Mouse (Mus musculus) kidney, embryonic 16.5 days (tissue): Measurements from ENCODE around the gene Slc9a5. TPM values are rescaled to one million over a fixed set of nuclear protein-coding genes. Genes with fewer than 3 reads are reported as not detected.

Source experiments
- ATAC-seq: fragments of 200-750 bp; cut with Nextera tagmentation; 2 replicates; pipeline ENCODE4 v1.8.0; 2017; ENCODE audit warnings: moderate TSS enrichment; ENCODE audit not compliant: low FRiP score, low TSS enrichment
- H3K27ac ChIP-seq: fragments of 300-500 bp; sonication (generic); 2 replicates; pipeline ENCODE4 v1.5.1; 2014; ENCODE audit warnings: low read length
- H3K27me3 ChIP-seq: fragments of 300-500 bp; sonication (generic); 2 replicates; pipeline ENCODE4 v1.6.1; 2014; ENCODE audit warnings: low read length, control low read depth, mixed read lengths; ENCODE audit not compliant: insufficient read depth
- H3K36me3 ChIP-seq: fragments of 300-500 bp; sonication (generic); 2 replicates; pipeline ENCODE4 v1.6.1; 2014; ENCODE audit warnings: low read length, control low read depth, mixed read lengths; ENCODE audit not compliant: insufficient read depth
- H3K4me1 ChIP-seq: fragments of 300-500 bp; sonication (generic); 2 replicates; pipeline ENCODE4 v1.6.1; 2014; ENCODE audit warnings: low read length, control low read depth, mixed read lengths; ENCODE audit not compliant: insufficient read depth
- H3K4me2 ChIP-seq: fragments of 300-500 bp; sonication (generic); replicated peaks from 2 replicates; pipeline ENCODE4 v1.6.1; 2014; ENCODE audit warnings: low read depth, low read length
- H3K4me3 ChIP-seq: fragments of 300-500 bp; sonication (generic); 2 replicates; pipeline ENCODE4 v1.5.1; 2014; ENCODE audit warnings: mild to moderate bottlenecking, low read length
- H3K9ac ChIP-seq: fragments of 300-500 bp; sonication (generic); replicated peaks from 2 replicates; pipeline ENCODE4 v1.6.1; 2014; ENCODE audit warnings: low read length
- H3K9me3 ChIP-seq: fragments of 300-500 bp; sonication (generic); 2 replicates; pipeline ENCODE4 v1.6.1; 2016; ENCODE audit warnings: low read length, control low read depth
- WGBS: fragments of 180-500 bp; shearing (Covaris S2); extraction: QIAGEN DNeasy Blood & Tissue Kit; methylation state at CpG from one replicate; pipeline ENCODE4 v1.1.7; 2014; 5-methylcytosine and 5-hydroxymethylcytosine counted together
- polyA plus RNA-seq: library from polyadenylated mRNA; unstranded; fragments of >200 nt; fragmentation: Nextera tagmentation; extraction: Ambion mirVana; gene quantifications from 2 replicates; pipeline ENCODE4 v1.2.1, GENCODE M21; 2015

Slc9a5 gene
- polyA plus RNA-seq, 1 experiment from 2014 or later = 2.5 TPM

GRCm38 (mm10) chr8:105309142-105309847 lies 39.3 kb upstream of the Slc9a5 start:
- 72% methylated on average over 15 of the region's 15 CpGs for WGBS
- Histone ChIP-seq H3K27ac (no peak overlapping the region), H3K36me3 (peaks cover 65% of the 10 kb centered on the region), H3K27me3 (no peaks in the 10 kb centered on the region), H3K4me2 (no peak overlapping the region), H3K4me3 (no peak overlapping the region), H3K9ac (no peak overlapping the region), H3K4me1 (peaks cover 23% of the 10 kb centered on the region), H3K9me3 (no peaks in the 10 kb centered on the region)
- ATAC-seq = no peak

- Histone ChIP-seq H3K36me3 (peaks cover 68% of the 10 kb centered on the region), H3K4me1 (peaks cover 15% of the 10 kb centered on the region), H3K9ac (no peak overlapping the region), H3K4me3 (no peak overlapping the region), H3K4me2 (no peak overlapping the region), H3K27me3 (no peaks in the 10 kb centered on the region), H3K27ac (no peak overlapping the region), H3K9me3 (no peaks in the 10 kb centered on the region)
- no peak for ATAC-seq
- 77% methylated on average over 8 of the region's 8 CpGs for WGBS
Measured at GRCm38 (mm10) chr8:105310118-105310517, 38.5 kb upstream of the Slc9a5 start.

- no peak overlapping the region for H3K27ac ChIP-seq
- peaks cover 72% of the 10 kb centered on the region for H3K36me3 ChIP-seq
- H3K9me3 ChIP-seq = no peaks in the 10 kb centered on the region
- no peak overlapping the region for H3K4me3 ChIP-seq
- no peak for ATAC-seq
- WGBS = 77% methylated on average over 1 of the region's 1 CpGs
- no peak overlapping the region for H3K4me2 ChIP-seq
- no peaks in the 10 kb centered on the region for H3K4me1 ChIP-seq
- H3K9ac ChIP-seq = no peak overlapping the region
- H3K27me3 ChIP-seq = no peaks in the 10 kb centered on the region
Measured at GRCm38 (mm10) chr8:105311718-105312117, 36.9 kb upstream of the Slc9a5 start.

- ATAC-seq = no peak
- WGBS = 91% methylated on average over 8 of the region's 8 CpGs
- H3K36me3 ChIP-seq = peaks cover 62% of the 10 kb centered on the region
Measured at GRCm38 (mm10) chr8:105312891-105313481, 35.7 kb upstream of the Slc9a5 start.

GRCm38 (mm10) chr8:105313622-105314402 lies 34.8 kb upstream of the Slc9a5 start:
- H3K4me2 ChIP-seq = no peak overlapping the region
- no peaks in the 10 kb centered on the region for H3K9me3 ChIP-seq
- peaks cover 59% of the 10 kb centered on the region for H3K36me3 ChIP-seq
- no peak overlapping the region for H3K9ac ChIP-seq
- WGBS = 84% methylated on average over 9 of the region's 9 CpGs
- no peaks in the 10 kb centered on the region for H3K27me3 ChIP-seq
- no peaks in the 10 kb centered on the region for H3K4me1 ChIP-seq
- ATAC-seq = no peak
- no peak overlapping the region for H3K4me3 ChIP-seq
- no peak overlapping the region for H3K27ac ChIP-seq

More at GRCm38 (mm10) chr8:105312891-105313481, 35.7 kb upstream of the Slc9a5 start:
- Histone ChIP-seq H3K9ac (no peak overlapping the region), H3K4me2 (no peak overlapping the region), H3K27me3 (no peaks in the 10 kb centered on the region), H3K4me1 (no peaks in the 10 kb centered on the region), H3K9me3 (no peaks in the 10 kb centered on the region), H3K27ac (no peak overlapping the region), H3K4me3 (no peak overlapping the region)

GRCm38 (mm10) chr8:105315073-105315769 lies 33.4 kb upstream of the Slc9a5 start:
- no peak for ATAC-seq
- no peaks in the 10 kb centered on the region for H3K9me3 ChIP-seq
- no peaks in the 10 kb centered on the region for H3K4me1 ChIP-seq
- H3K4me2 ChIP-seq = no peak overlapping the region
- no peak overlapping the region for H3K27ac ChIP-seq
- WGBS = 88% methylated on average over 18 of the region's 18 CpGs
- no peaks in the 10 kb centered on the region for H3K27me3 ChIP-seq
- no peak overlapping the region for H3K4me3 ChIP-seq
- H3K9ac ChIP-seq = no peak overlapping the region
- H3K36me3 ChIP-seq = peaks cover 48% of the 10 kb centered on the region

GRCm38 (mm10) chr8:105317941-105318340 lies 30.7 kb upstream of the Slc9a5 start:
- H3K9ac ChIP-seq = no peak overlapping the region
- H3K36me3 ChIP-seq = peaks cover 40% of the 10 kb centered on the region
- H3K4me3 ChIP-seq = no peak overlapping the region
- WGBS = 87% methylated on average over 4 of the region's 4 CpGs
- no peaks in the 10 kb centered on the region for H3K27me3 ChIP-seq
- H3K4me1 ChIP-seq = no peaks in the 10 kb centered on the region
- H3K4me2 ChIP-seq = no peak overlapping the region
- no peak overlapping the region for H3K27ac ChIP-seq
- no peaks in the 10 kb centered on the region for H3K9me3 ChIP-seq
- ATAC-seq = no peak

- H3K4me3 ChIP-seq = no peak overlapping the region
- no peaks in the 10 kb centered on the region for H3K9me3 ChIP-seq
- H3K4me1 ChIP-seq = no peaks in the 10 kb centered on the region
- H3K36me3 ChIP-seq = peaks cover 36% of the 10 kb centered on the region
- ATAC-seq = no peak
- no peak overlapping the region for H3K27ac ChIP-seq
- H3K4me2 ChIP-seq = no peak overlapping the region
- WGBS = 83% methylated on average over 11 of the region's 11 CpGs
- no peaks in the 10 kb centered on the region for H3K27me3 ChIP-seq
- no peak overlapping the region for H3K9ac ChIP-seq
Measured at GRCm38 (mm10) chr8:105318662-105319190, 29.9 kb upstream of the Slc9a5 start.

GRCm38 (mm10) chr8:105323183-105323582 lies 25.5 kb upstream of the Slc9a5 start:
- no peaks in the 10 kb centered on the region for H3K9me3 ChIP-seq
- no peak overlapping the region for H3K4me2 ChIP-seq
- 84% methylated on average over 4 of the region's 4 CpGs for WGBS
- peaks cover 15% of the 10 kb centered on the region for H3K36me3 ChIP-seq
- H3K9ac ChIP-seq = no peak overlapping the region
- no peaks in the 10 kb centered on the region for H3K27me3 ChIP-seq
- H3K27ac ChIP-seq = no peak overlapping the region
- no peak for ATAC-seq
- H3K4me1 ChIP-seq = peaks cover 18% of the 10 kb centered on the region
- no peak overlapping the region for H3K4me3 ChIP-seq
